Mouse (Mus musculus) forebrain, embryonic 11.5 days (tissue): Measurements from ENCODE around the gene Tiprl. TPM values are rescaled to one million over a fixed set of nuclear protein-coding genes. Genes with fewer than 3 reads are reported as not detected.
A peak's percentile ranks its signal among the peaks of the same experiment; 100 is the strongest.

Experiments used
- ATAC-seq: fragments of 200-750 bp; cut with Nextera tagmentation; replicated peaks from 2 replicates; pipeline ENCODE4 v1.8.0; 2017; ENCODE audit warnings: moderate TSS enrichment; ENCODE audit not compliant: low FRiP score
- DNase-seq: peaks from one replicate; pipeline ENCODE4 v3.0.0-alpha.2; 2017; ENCODE audit warnings: low spot score
- H3K27ac ChIP-seq: fragments of 300-500 bp; sonication (generic); 2 replicates; pipeline ENCODE4 v1.5.1; 2014; ENCODE audit warnings: low read depth, low read length
- H3K27me3 ChIP-seq: fragments of 300-500 bp; sonication (generic); 2 replicates; pipeline ENCODE4 v1.6.1; 2014; ENCODE audit warnings: mild to moderate bottlenecking, low read length, mixed read lengths; ENCODE audit not compliant: control insufficient read depth, insufficient read depth
- H3K36me3 ChIP-seq: fragments of 300-500 bp; sonication (generic); 2 replicates; pipeline ENCODE4 v1.6.1; 2014; ENCODE audit warnings: mild to moderate bottlenecking, low read length, moderate library complexity, mixed read lengths; ENCODE audit not compliant: control insufficient read depth, insufficient read depth
- H3K4me1 ChIP-seq: fragments of 300-500 bp; sonication (generic); replicated peaks from 2 replicates; pipeline ENCODE4 v1.6.1; 2014; ENCODE audit warnings: low read length, mixed read lengths; ENCODE audit not compliant: control insufficient read depth, insufficient read depth
- H3K4me2 ChIP-seq: fragments of 300-500 bp; sonication (generic); 2 replicates; pipeline ENCODE4 v1.6.1; 2014; ENCODE audit warnings: low read depth, mild to moderate bottlenecking, low read length, moderate library complexity, mixed read lengths; ENCODE audit not compliant: severe bottlenecking
- H3K4me3 ChIP-seq: fragments of 300-500 bp; sonication (generic); 2 replicates; pipeline ENCODE4 v1.5.1; 2014; ENCODE audit warnings: low read depth, low read length
- H3K9ac ChIP-seq: fragments of 300-500 bp; sonication (generic); 2 replicates; pipeline ENCODE4 v1.6.1; 2014; ENCODE audit warnings: low read length
- H3K9me3 ChIP-seq: fragments of 300-500 bp; sonication (generic); 2 replicates; pipeline ENCODE4 v1.6.1; 2016; ENCODE audit warnings: low read length, mixed read lengths; ENCODE audit not compliant: control insufficient read depth
- WGBS: fragments of 180-500 bp; shearing (Covaris S2); extraction: QIAGEN DNeasy Blood & Tissue Kit; methylation state at CpG from one replicate; pipeline ENCODE4 v1.1.7; 2014; 5-methylcytosine and 5-hydroxymethylcytosine counted together
- polyA plus RNA-seq: library from polyadenylated mRNA; unstranded; fragments of >200 nt; fragmentation: Nextera tagmentation; extraction: Ambion mirVana; gene quantifications from 2 replicates; pipeline ENCODE4 v1.2.1, GENCODE M21; 2014

Gene Tiprl
- polyA plus RNA-seq, result 104 and 109 TPM in 2 replicates

GRCm38 (mm10) chr1:165236321-165237298 lies at the start of gene Tiprl:
TSS of gene Tiprl (minus strand) at chr1:165236996.
- Histone ChIP-seq H3K27ac (peak within 1 kb of the TSS; percentile 81), H3K4me2 (peak within 1 kb of the TSS; percentile 73), H3K4me3 (peak within 1 kb of the TSS; percentile 84), H3K4me1 (0 out of 2 replicates have a peak, but pooled peaks cover 7% of the 10 kb centered on the region), H3K9me3 (no peaks in the 10 kb centered on the region), H3K27me3 (no peaks in the 10 kb centered on the region), H3K36me3 (no peaks in the 10 kb centered on the region), H3K9ac (peak within 1 kb of the TSS; percentile 89)
- ATAC-seq, result peak; percentile 99
- peak; percentile 96 for DNase-seq
- whole genome bisulfite sequencing, result under 1% methylated on average over 70 of the region's 76 CpGs

DNA sequence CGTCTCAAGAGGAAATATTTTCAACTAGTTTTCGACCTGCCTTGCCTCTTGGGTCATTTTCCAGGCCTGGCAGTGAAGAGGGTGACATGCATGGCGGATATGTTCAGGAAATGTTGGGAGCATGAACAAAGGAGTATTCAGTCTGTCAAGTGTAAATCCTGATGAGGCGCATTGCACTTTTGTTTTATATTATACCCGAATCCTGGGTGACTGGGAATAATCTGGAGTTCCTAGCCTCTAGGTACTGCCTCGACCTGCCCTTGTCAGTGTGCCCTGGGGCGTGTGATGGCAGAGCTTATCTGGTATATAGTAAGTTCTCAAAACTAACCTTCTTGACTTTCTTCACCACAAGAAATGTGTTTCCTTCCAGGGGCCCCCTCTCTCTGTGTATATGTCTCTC lies 47.3 kb upstream of the Tiprl start:
- DNase-seq (no peak), ATAC-seq (no peak)
- no peak overlapping the region for H3K27ac ChIP-seq
- H3K36me3 ChIP-seq, result no peaks in the 10 kb centered on the region
- no peak overlapping the region for H3K9ac ChIP-seq
- 68% methylated on average over 7 of the region's 7 CpGs for WGBS
- H3K4me2 ChIP-seq, result 0 out of 2 replicates have a peak overlapping the region, but pooled peaks have one; percentile 15
- no peaks in the 10 kb centered on the region for H3K9me3 ChIP-seq
- peaks cover 14% of the 10 kb centered on the region for H3K4me1 ChIP-seq
- H3K27me3 ChIP-seq, result no peaks in the 10 kb centered on the region
- no peak overlapping the region for H3K4me3 ChIP-seq

DNA sequence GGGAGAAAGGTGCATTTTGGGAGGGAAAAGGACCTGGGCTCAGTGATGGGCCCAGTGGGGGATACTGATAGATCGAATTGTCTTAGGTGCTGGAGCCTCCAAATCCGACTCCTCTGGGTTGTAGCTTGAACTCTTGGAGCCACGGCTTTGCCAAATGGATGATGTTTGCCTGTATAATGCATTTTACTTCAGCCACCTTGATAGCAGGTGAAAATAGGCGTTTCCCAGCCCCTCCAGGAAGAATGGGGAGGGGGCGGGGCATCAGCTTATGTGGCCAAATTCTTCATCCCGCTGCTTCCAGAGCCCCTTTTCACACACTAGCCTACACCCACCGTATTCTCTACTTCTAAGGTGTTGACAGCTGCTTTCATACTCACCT lies 46.2 kb upstream of the Tiprl start:
- no peak for ATAC-seq

GRCm38 (mm10) chr1:165282222-165282966 lies 45.6 kb upstream of the Tiprl start:
- under 1% methylated on average over 33 of the region's 35 CpGs for WGBS
- peak overlapping the region; percentile 87; the same call in 1 of the 2 replicates for H3K27ac ChIP-seq
- no peak for DNase-seq
- H3K36me3 ChIP-seq, result no peaks in the 10 kb centered on the region
- no peaks in the 10 kb centered on the region for H3K9me3 ChIP-seq
- H3K4me1 ChIP-seq, result peaks cover 14% of the 10 kb centered on the region
- H3K27me3 ChIP-seq, result no peaks in the 10 kb centered on the region
- H3K4me2 ChIP-seq, result peak overlapping the region; percentile 65
- peak overlapping the region; percentile 79 for H3K9ac ChIP-seq
- peak; percentile 63 for ATAC-seq
- H3K4me3 ChIP-seq, result peak overlapping the region; percentile 71

More for the DNA sequence above, 46.2 kb upstream of the Tiprl start:
- DNase-seq, result no peak
- no peaks in the 10 kb centered on the region for H3K27me3 ChIP-seq
- H3K9me3 ChIP-seq, result no peaks in the 10 kb centered on the region
- 12% methylated on average over 7 of the region's 7 CpGs for WGBS
- H3K27ac ChIP-seq, result no peak overlapping the region
- H3K9ac ChIP-seq, result peak overlapping the region; percentile 79
- H3K4me2 ChIP-seq, result peak overlapping the region; percentile 65
- H3K4me3 ChIP-seq, result peak overlapping the region; percentile 71
- peaks cover 14% of the 10 kb centered on the region for H3K4me1 ChIP-seq
- no peaks in the 10 kb centered on the region for H3K36me3 ChIP-seq

- DNase-seq (peak; percentile 88), ATAC-seq (peak; percentile 89)
- H3K4me2 ChIP-seq, result peak overlapping the region; percentile 65
- H3K9me3 ChIP-seq, result no peaks in the 10 kb centered on the region
- peak overlapping the region; percentile 87 for H3K27ac ChIP-seq
- no peaks in the 10 kb centered on the region for H3K36me3 ChIP-seq
- WGBS, result 1% methylated on average over 49 of the region's 71 CpGs
- peak overlapping the region; percentile 79 for H3K9ac ChIP-seq
- H3K27me3 ChIP-seq, result no peaks in the 10 kb centered on the region
- peak overlapping the region; percentile 71 for H3K4me3 ChIP-seq
- peaks cover 14% of the 10 kb centered on the region for H3K4me1 ChIP-seq
These were observed 44.8 kb upstream of the Tiprl start for GRCm38 (mm10) chr1:165281351-165282221.

- H3K27ac ChIP-seq, result peak overlapping the region; percentile 87; the same call in 1 of the 2 replicates
- H3K4me1 ChIP-seq, result peaks cover 14% of the 10 kb centered on the region
- H3K36me3 ChIP-seq, result no peaks in the 10 kb centered on the region
- H3K4me3 ChIP-seq, result peak overlapping the region; percentile 71; the same call in 1 of the 2 replicates
- H3K9ac ChIP-seq, result peak overlapping the region; percentile 79
- H3K4me2 ChIP-seq, result peak overlapping the region; percentile 65
- no peaks in the 10 kb centered on the region for H3K27me3 ChIP-seq
- DNase-seq, result no peak
- 39% methylated on average over 10 of the region's 10 CpGs for WGBS
- ATAC-seq, result no peak
- no peaks in the 10 kb centered on the region for H3K9me3 ChIP-seq
These were observed 43.9 kb upstream of the Tiprl start for GRCm38 (mm10) chr1:165280741-165281140.

- Histone ChIP-seq H3K4me3 (no peak overlapping the region), H3K9me3 (no peaks in the 10 kb centered on the region), H3K4me1 (no peaks in the 10 kb centered on the region), H3K9ac (no peak overlapping the region), H3K36me3 (no peaks in the 10 kb centered on the region), H3K27me3 (no peaks in the 10 kb centered on the region), H3K4me2 (no peak overlapping the region), H3K27ac (no peak overlapping the region)
- 90% methylated on average over 6 of the region's 6 CpGs for WGBS
- no peak for ATAC-seq
- DNase-seq, result no peak
These were observed 38.1 kb upstream of the Tiprl start for GRCm38 (mm10) chr1:165274946-165275345.
